Mouse (Mus musculus) kidney, postnatal 36 days (tissue): ENCODE results near the gene Coro7.
"Not testable (repeated sequence)": the region's sequence is repeated elsewhere in the genome, so short reads cannot be mapped to it uniquely, and the experiment has no call there.

Experiments
- DNase-seq, 2 experiments: peaks; one replicate each; pipeline ENCODE4 v3.0.0; 2021 to 2022; ENCODE audit warnings: mixed read lengths in 2 of 2

The Coro7 gene

DNA sequence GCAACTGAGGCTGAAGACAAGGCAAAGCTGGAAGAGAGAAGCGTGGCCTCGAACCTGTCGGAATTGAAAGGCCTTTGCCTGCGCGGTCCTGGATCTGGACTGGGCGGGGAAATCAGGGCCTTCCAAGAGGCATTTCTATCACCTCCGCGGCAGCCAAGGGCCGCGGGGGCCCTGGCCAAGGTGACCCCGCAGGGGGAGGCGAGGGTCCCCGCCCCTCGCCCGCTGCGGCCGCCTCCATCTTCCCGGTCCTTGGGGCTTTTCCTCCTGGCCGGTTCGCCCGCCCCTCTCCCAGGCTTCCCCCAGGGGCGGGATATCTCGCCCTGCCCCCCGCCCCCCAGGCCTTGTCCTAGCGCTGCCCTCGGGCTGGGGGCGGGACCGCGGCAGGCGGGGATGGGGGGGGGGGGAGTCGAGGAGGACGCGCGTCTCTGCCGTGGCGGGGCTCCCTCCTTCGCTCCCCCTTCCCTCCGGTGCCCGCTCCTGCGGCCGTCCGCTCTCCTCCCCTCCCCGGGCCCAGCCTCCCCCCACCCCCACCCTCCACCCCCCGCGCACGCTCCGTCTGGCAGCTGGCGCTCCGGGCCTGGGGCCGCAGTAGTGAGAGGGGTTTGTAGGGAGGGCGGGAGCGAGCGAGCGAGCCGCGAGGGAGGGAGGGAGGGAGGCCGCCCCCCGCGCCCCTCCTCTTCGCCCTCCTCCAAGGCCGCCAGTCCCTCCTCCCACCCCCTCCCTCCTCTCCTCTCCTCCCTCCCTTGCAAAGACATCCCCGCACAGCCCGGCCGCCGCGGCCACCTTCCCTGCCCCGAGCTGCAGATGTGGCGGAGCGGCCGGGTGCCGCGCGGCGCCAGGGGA lies 85.4 kb downstream of the Coro7 start, which contains the start of gene Glis2:
Gene Glis2, plus strand, starts transcription at position 743 of the 843 bp plus-strand sequence.
- DNase-seq = peak; percentile 83 to 86

DNA sequence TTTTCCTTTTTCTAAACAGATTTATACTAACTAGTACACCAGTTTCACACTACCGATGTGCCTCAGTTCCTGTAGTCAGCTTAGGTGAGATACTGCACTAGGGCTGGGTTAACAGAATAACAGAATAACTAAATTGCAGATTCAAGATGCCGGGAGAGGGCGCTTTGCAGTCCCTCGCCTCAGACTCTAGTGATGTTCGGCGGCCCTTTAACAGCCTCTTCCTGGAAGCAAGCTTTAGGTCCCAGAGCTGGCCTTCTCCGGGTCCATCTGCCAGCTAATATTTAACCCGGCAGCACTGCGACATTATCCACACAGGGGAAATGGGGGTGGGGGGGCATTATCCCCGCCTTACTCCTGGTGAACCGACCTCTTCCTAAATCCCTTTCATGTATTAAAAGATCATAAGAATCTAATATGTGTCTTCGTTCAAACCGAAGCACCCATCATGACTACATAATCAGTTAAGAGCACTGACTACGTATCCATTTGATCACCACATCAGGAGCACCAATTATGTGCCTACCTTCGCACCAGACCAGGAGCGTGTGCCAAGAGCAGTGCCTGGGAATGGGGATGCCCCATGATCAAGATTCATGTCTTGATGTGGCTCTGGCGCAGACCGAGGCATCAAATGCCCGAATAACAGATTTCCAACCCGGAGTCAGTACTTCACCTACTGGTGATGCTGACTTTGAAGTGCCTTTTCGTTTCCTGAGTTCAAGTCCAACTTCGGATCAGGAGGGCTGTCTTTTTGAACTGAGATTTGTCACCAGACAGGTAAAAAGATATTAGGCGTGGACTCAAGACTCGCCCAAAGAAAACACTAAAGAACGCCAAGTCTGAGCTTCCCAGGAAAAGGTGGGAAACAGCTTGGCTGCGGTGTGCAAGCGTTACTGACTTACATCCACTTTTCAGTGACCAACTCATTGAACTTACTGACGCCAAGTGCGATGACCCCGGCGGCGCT lies 86.4 kb downstream of the Coro7 start:
- DNase-seq = peak; percentile 88 to 90

DNA sequence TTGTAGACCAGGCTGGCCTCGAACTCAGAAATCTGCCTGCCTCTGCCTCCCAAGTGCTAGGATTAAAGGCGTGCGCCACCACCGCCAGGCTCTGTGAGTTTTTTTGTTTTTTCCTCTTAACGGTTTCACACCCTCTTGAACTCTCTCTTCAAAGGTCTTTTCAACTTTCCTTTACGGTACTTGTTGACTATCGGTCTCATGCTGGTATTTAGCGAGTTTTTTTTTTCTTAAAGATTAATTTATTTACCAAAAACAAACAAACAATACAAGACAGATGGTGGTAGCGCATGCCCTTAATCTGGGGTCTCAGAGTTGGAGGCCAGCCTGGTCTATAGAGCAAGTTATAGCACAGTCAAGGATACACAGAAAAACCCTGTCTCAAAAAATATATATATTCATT lies 89.3 kb downstream of the Coro7 start:
- DNase-seq = no peak

DNA sequence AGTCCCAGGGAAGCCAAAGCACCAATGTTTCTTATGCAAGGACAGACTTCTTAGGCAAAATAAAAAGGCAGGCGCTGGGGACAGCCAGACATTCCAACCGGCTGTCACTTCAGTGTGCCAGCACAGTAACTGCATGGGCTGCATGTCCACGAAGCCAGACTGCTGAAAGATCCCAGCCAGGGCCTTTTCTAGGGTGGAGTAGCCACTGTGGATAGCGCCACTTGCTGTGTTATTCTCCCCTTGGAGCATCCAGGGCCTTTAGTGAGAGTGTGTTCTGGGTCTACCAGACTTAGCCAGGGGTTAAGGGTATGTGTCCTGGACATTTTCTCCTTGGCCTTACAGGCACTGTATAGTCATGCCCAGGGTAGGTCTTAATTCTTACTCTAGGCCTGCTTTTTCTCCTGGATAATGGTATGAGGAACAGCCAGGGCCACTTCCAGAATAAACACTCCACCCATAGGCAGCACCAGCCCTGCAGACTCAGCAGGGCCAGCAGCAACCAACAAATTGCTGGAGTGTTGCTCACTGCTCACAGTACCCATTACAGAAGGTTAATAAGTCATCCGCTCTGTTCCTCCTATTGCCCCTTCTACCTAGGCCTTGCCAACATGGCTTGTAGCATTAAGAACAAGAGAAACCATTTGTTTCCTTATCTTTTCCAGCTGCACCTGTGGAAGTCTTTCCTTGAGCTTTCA lies 91.9 kb downstream of the Coro7 start:
- peak; percentile 62 to 82 for DNase-seq

DNA sequence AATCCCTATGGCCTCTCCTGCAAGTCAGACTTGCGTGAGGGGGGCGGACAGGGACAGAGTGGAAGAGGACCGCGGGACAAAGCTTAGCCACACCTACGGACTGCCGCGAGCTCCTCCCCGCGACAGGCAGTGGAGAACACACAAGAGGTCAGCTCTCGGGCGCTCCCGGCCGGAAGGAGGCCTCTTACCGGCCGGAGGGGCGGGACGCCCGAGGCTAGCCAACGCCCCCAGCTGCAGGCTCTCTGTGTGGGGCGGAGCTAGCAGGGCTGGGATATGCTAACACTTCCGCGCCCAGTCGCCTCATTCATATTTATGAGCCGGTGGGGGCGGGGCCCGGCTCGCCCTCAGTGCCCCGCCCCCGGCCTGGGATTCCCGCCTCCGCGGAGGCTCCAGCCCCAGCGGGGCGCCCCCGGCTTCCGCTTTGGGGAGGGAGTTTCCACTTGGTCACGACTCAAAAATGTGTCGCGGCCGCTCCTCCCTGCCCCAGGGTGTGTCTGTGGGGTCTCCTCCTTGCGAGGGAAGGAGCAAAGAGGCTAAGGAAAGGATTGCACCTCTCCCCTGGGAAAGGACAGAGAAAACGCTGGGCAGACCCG lies 93.0 kb downstream of the Coro7 start:
- DNase-seq = peak; percentile 99 to 100

DNA sequence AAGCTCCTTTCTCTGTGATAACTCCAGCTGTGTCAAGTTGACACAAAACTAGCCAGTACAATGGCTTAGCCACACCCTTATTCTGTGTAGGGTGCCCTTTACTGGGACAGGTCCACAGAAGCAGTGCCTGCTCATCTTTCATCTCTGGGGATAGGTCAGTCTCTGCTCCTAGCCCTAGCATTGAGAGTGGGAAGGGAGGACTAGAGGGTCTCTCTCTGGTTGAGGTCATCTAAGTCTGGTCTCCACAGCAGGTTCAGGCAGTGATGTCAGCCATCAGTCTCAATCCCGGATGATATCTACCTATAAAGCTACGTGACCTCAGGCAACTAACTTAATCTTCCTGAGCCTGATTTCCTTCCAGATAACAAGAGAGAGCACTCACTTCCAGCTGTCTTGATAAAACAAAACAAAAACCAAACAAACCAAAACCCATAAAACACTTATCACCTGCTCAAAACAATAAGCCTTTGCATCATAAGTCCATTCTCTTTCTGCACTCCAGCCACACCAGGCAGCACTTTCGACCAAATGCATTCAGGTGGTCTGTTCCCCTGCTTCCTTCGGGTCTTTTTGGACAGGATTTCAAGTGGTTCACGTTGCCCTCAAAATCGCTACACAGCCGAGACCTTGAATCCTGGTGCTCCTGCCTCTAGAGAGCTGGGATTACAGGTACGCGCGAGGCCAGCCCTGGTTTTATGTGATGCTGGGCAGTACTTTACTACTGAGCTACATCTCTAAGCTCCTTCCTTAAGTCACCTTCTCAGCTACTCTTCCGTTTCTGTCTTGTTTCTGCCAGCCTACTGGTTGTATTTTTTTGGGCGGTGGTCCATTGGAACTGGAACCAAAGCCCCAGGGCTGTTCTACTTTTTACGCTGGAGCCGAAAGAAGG lies 93.7 kb downstream of the Coro7 start:
- DNase-seq = no peak

DNA sequence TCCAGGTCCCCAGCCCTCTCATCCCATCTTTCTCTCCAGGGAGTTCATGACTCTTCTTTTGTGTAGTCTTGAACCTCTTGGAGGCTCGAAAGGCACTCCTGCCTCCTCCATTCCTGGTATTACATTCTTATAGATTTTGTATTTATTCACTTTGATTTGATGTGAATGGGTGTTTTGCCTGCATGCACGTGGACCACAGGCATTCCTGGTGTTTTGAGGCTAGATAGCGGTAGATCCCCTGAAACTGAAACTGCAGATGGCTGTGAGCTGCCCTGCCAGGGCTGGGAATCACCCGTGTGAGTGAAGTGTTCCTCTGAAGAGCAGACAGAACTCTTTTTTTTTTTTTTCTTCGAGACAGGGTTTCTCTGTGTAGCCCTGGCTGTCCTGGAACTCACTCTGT lies 95.1 kb downstream of the Coro7 start:
- no peak for DNase-seq

DNA sequence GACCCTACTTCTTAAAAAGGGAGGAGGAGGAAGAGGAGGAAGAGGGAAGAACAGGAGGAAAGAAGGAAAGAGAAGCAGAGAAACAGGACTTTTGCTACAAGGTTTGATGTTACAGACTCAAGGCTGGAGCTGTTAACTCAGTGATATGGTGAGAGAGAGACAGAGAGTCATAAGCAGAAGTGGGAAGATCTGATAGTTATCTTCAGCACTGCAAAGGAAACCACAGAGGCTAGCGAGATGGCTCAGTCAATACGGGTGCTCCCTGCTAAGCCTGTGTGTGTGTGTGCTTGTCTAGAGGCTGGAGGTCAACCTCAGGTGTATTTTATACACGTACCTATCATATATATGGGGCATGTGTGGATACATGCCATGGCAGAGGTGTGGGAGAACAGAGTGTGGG lies 95.8 kb downstream of the Coro7 start:
- no peak for DNase-seq

DNA sequence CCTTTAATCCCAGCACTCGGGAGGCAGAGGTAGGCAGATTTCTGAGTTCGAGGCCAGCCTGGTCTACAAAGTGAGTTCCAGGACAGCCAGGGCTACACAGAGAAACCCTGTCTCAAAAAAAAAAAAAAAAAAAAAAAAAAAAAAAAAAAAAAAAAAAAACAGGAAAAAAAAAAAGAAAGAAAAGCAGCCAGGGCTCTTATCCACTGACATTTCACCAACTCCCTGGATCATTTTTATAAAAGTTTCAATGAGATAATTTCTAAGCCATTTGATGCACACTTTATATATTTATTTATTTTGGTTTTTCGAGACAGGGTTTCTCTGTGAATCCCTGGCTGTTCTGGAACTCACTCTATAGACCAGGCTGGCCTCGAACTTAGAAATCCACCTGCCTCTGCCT lies 98.4 kb downstream of the Coro7 start:
- not testable (repeated sequence) for DNase-seq

DNA sequence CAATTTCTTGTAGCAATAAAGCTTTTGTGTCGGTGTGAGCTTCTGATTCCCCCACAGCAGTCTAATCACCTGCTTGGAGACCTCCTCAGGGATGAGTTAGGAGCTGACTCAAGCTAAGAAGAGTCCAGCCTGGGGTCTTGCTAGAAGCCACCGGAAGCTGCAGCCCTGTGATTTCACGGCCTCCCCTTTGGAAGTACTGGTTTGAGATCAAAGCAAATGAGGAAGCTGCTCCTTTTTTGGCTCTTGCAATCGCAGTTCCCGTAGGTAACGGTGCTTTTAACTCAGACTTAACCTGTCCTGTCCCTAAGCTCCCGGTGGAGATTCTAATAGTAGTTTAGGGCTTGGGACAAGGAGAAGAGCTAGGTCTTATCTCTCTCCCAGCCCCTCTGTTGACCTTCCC lies 100.9 kb downstream of the Coro7 start:
- no peak for DNase-seq

DNA sequence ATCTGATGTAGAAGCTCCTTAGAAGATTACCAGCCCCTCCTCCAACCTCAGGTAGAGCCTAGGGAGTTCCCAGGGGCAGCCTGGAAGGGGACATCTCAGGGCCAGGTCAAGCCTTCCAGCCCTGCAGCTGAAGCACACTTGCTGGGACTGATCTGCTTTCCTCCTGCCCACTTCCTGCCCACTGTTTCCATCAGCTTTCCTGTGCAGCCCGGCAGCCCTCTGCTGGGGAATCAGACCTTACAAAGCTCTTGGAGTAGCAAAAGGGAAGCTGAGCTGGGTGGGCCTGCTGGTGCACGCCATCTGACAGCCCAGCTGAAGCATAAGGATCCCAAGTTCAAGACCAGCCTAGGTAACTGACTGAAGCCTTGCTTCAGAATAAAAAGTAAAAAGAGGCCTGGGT lies 102.7 kb downstream of the Coro7 start:
- no peak for DNase-seq
